In genomic region chr11:114636292-114636691, GRCm38 (mm10) we compare ENCODE assay signal across 8 mouse cellular contexts. TPM values are rescaled to one million over a fixed set of nuclear protein-coding genes. Genes with fewer than 3 reads are reported as not detected.
DNase-seq lines count a peak whose midpoint lies in the region; ATAC-seq and TF ChIP-seq lines count a peak whose summit lies in the region.

No protein-coding gene starts in this region.

- H3K4me2 ChIP-seq in hindbrain, postnatal 0 days (ENCODE audit: low read depth, low read length) = peak overlapping the region; percentile 40

- DNase-seq in adipocyte (ENCODE audit: low spot score) = peak; percentile 74
- peak; percentile 47 to 54 for DNase-seq in gastrocnemius, adult 8-10 months (ENCODE audit: low spot score in 2 of 2)
- DNase-seq in hindbrain, postnatal 0 days (ENCODE audit: low spot score) = peak; percentile 95
- peak; percentile 77 for DNase-seq in left cerebral cortex, adult 11 months (ENCODE audit: low spot score)
- DNase-seq in right cerebral cortex, postnatal 14 days = peak; percentile 87
- DNase-seq in urinary bladder, postnatal 14 days (ENCODE audit: low spot score) = peak; percentile 78

- H3K27me3 ChIP-seq in hindbrain, postnatal 0 days (ENCODE audit: insufficient read depth, low read length) = no peaks in the 10 kb centered on the region

- ATAC-seq in common myeloid progenitor, adult 5-6 weeks (replicated peaks; ENCODE audit: low read depth, poor library complexity, severe bottlenecking) = peak; percentile 91
- peak; percentile 74 for ATAC-seq in hindbrain, postnatal 0 days
- peak; percentile 98 for ATAC-seq in megakaryocyte progenitor cell, adult 5-6 weeks (replicated peaks; ENCODE audit: poor library complexity)

- H3K9me3 ChIP-seq in hindbrain, postnatal 0 days (ENCODE audit: low read length) = no peaks in the 10 kb centered on the region

- H3K4me1 ChIP-seq in hindbrain, postnatal 0 days (ENCODE audit: insufficient read depth, low read length) = peaks cover 7% of the 10 kb centered on the region; the same call in 1 of the 2 replicates

- no peak overlapping the region for H3K27ac ChIP-seq in hindbrain, postnatal 0 days

- no peaks in the 10 kb centered on the region for H3K36me3 ChIP-seq in hindbrain, postnatal 0 days (ENCODE audit: insufficient read depth, low read length)

- TF ChIP-seq CTCF in hindbrain, postnatal 0 days (IDR thresholded peaks at IDR 0.05; ENCODE audit: low read depth) = peak; percentile 99

- 0% methylated on average over 6 of the region's 6 CpGs for WGBS in hindbrain, postnatal 0 days

- H3K4me3 ChIP-seq in hindbrain, postnatal 0 days (ENCODE audit: low read length) = no peak overlapping the region

- no peak overlapping the region for H3K9ac ChIP-seq in hindbrain, postnatal 0 days (replicated peaks; ENCODE audit: low read length)

RNA-seq across cellular contexts. Expression of gene Rpl38, which starts 32.0 kb away (rescaled TPM):
- total RNA-seq in common myeloid progenitor, adult 5-6 weeks (2017) = 3,935 and 5,520 TPM in 2 replicates
- 100 to 1,000 TPM; 528 to 780 (median 621) TPM for total RNA-seq in gastrocnemius, adult 8-10 months (2022)
- 577 and 578 TPM in 2 replicates for total RNA-seq in hindbrain, postnatal 0 days (2014; rRNA removed)
- polyA plus RNA-seq in hindbrain, postnatal 0 days (2015; fragmentation: Nextera tagmentation; extraction: Ambion mirVana) = 954 and 958 TPM in 2 replicates
- 1,088 and 1,176 TPM in 2 replicates for total RNA-seq in megakaryocyte progenitor cell, adult 5-6 weeks (2015)
- total RNA-seq in megakaryocyte progenitor cell, adult 5-6 weeks (2017) = 3,319 and 5,175 TPM in 2 replicates

RNA-seq across cellular contexts. Expression of gene Ttyh2, which starts 38.9 kb away (rescaled TPM):
- 5.6 and 7.6 TPM in 2 replicates for total RNA-seq in common myeloid progenitor, adult 5-6 weeks (2017)
- total RNA-seq in gastrocnemius, adult 8-10 months (2022) = 10 to 100 TPM; 17.6 to 20.2 (median 19.4) TPM
- total RNA-seq in hindbrain, postnatal 0 days (2014; rRNA removed) = 75.8 and 80.4 TPM in 2 replicates
- polyA plus RNA-seq in hindbrain, postnatal 0 days (2015; fragmentation: Nextera tagmentation; extraction: Ambion mirVana) = 38.6 and 40.3 TPM in 2 replicates
- 3.1 and 4.0 TPM in 2 replicates for total RNA-seq in megakaryocyte progenitor cell, adult 5-6 weeks (2015)
- 4.4 and 5.9 TPM in 2 replicates for total RNA-seq in megakaryocyte progenitor cell, adult 5-6 weeks (2017)
